Mouse (Mus musculus) heart, postnatal 0 days (tissue): ENCODE data around the gene Tmem50b.

Experiments
- CTCF ChIP-seq: IDR thresholded peaks from 2 replicates; pipeline ENCODE4 v1.5.1; 2016; ENCODE audit warnings: antibody characterized with exemption, control low read depth, low read depth
- EP300 ChIP-seq: IDR thresholded peaks from 2 replicates; pipeline ENCODE4 v1.6.1; 2016; ENCODE audit warnings: antibody characterized with exemption, low read depth

DNA sequence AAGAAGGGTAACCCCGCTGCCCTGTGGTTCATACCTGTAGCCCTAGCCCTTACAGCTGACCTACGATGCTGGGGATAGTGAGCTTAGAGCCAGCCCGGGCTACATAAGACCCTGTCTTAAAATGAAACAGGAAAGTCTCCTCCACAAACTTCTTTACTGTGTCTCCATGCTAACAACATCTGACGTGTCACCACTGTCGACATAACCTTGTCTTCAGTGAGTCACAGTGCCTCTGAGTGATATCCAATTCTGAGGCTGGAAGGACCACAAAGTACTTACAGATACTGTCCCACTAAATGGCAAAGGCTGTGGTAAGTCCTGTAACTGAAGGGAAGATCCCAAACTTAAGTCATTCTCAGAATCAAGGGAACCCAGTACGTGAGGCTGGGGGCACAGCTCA, 11.4 kb downstream of the Tmem50b start:
- TF ChIP-seq EP300 (no peak), CTCF (no peak)
